Mouse (Mus musculus) kidney, adult 2 months (tissue): ENCODE measurements around the gene Rgs17.

Source experiments
- CTCF ChIP-seq: fragments of 200-500 bp; conservative IDR thresholded peaks from 2 replicates; pipeline ENCODE4 v1.5.1; 2011; ENCODE audit warnings: low read depth, mild to moderate bottlenecking, control low read depth, low read length, moderate library complexity, mixed read lengths; ENCODE audit not compliant: insufficient read depth, insufficient read length
- POLR2A ChIP-seq: fragments of 200-500 bp; IDR thresholded peaks from one replicate; pipeline ENCODE4 v1.6.1; 2011; ENCODE audit warnings: low read depth, low read length, control low read depth

GRCm38 (mm10) chr10:5923096-5923495 is 896 bp upstream of the Rgs17 start:
- TF ChIP-seq CTCF (no peak), POLR2A (no peak)
